Mouse (Mus musculus) liver, postnatal 0 days (tissue): ENCODE results near the gene Hira.

Experiments
- CTCF ChIP-seq: sonication (generic); IDR thresholded peaks from 2 replicates; pipeline ENCODE4 v1.5.1; 2016; ENCODE audit warnings: antibody characterized with exemption, low read depth
- EP300 ChIP-seq: IDR thresholded peaks from 2 replicates; pipeline ENCODE4 v1.6.1; 2016; ENCODE audit warnings: antibody characterized with exemption, low read depth, mild to moderate bottlenecking

DNA sequence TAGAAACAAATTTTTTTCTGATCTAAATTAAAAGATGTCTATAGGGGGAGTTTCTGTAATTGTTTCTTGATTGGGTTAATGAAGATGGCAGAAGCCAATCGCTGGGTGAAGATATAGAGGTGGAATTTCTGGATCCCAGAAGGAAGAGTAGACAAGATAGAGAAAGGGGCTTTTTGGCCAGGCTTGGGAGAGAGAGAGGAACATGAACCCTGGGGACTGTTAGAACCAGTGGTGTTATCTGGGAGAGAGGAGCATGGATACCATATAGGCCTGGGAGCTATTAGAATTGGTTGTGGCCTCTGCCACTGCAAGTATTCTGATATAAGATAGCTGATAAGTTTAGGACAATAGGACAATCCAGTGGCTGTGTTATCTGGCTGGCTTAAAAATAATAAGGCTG, 136.7 kb downstream of the Hira start:
- TF ChIP-seq CTCF (no peak), EP300 (no peak)
